Mouse (Mus musculus): ENCODE measurements around the gene Nid1.

DNA sequence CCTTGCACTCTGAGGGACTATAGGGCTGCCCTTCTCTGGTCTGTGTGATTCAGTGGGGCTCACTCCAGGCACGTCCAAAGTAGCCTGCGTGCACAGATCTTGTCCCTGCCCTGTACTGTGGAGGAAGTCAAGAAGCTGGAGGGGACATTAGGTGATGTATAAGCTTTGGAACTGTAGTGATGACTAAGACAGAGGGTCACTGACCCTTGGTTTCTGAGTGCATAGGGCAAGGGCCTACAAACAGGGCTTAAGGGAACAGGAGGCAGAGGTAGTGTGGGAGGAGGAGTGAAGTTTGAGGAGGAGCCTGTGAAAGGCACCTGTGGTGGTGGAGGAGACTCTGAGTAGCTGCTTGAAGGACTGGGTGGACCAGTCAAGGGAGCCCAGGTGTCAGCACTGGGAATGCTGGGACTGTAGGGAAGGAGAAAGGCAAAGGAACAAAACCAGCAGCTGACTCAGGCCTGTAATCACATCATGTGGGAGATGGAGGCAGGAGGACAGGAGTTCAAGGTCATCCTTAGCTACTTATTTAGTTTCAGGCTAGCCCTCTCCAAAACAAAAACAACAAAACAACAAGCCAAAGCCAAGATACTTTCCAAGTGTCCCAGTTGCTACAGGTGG, 23.3 kb downstream of the Nid1 start:
- TF ChIP-seq CTCF (IDR thresholded peaks at IDR 0.05; ENCODE audit: extremely low read depth, insufficient read depth, insufficient read length, insufficient replicate concordance): no peak
- no peak for TF ChIP-seq POLR2A (IDR thresholded peaks at IDR 0.05; ENCODE audit: low read depth, low read length)

Measured in spleen, adult 2 months (tissue).